11 mouse cellular contexts compared by ENCODE assay signal in the genomic region with DNA sequence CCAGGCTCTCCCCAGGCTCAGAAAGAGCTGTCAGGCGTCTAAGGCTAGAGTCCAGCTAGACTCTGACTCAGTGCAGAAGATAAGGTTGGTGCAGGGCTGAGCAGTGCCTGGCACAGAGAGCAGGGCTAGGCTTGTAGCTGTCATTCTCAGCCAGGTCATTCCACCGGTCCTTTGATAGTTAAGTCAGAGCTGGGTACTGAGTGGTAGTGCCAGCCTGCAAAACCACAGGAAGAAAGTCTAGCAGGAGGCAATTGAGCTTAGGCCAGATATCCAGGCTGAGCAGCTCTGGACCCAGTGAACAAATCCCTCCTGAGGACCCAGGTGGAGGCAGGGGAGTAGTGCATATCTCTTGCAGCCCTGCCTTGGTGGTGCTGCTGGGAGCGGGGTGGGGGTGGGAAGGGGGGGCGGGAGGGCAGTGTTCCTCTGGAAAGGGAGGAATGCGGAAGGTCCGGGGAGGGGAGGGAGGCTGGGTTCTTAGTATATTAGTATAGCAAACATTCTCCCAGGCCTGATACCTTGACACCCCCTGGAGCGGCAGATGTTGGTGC. TPM values are rescaled to one million over a fixed set of nuclear protein-coding genes. Genes with fewer than 3 reads are reported as not detected.
DNase-seq lines count a peak whose midpoint lies in the region; ATAC-seq and TF ChIP-seq lines count a peak whose summit lies in the region.
"Had no signal": no experiment of that assay in that cellular context is flagged by ENCODE, and none has a peak within 500 bp of the region (broad histone marks: within the 10 kb centered on the region; RNA-seq: fewer than 3 reads in every experiment).

No protein-coding gene starts in this region.

- intact Hi-C loops in heart, adult 2 months (cut with DNase I) = no loop called here

- no peaks in the 10 kb centered on the region; the same call in 1 of the 2 replicates for H3K36me3 ChIP-seq in heart, adult 2 months (ENCODE audit: control insufficient read depth, insufficient read depth, low read length)
- no peaks in the 10 kb centered on the region for H3K36me3 ChIP-seq in intestine, embryonic 14.5 days (ENCODE audit: control insufficient read depth, insufficient read depth, low read length)
- no peaks in the 10 kb centered on the region for H3K36me3 ChIP-seq in midbrain, embryonic 16.5 days (ENCODE audit: control insufficient read depth, insufficient read depth, low read length)
- H3K36me3 ChIP-seq: forebrain, embryonic 12.5 days had no signal

- H3K9me3 ChIP-seq in intestine, embryonic 14.5 days (ENCODE audit: control insufficient read depth, low read length) = no peaks in the 10 kb centered on the region
- H3K9me3 ChIP-seq in midbrain, embryonic 16.5 days (replicated peaks; ENCODE audit: control insufficient read depth, low read length, poor library complexity, severe bottlenecking) = no peaks in the 10 kb centered on the region
- H3K9me3 ChIP-seq: forebrain, embryonic 12.5 days had no signal

- H3K79me2 ChIP-seq in heart, adult 2 months (replicated peaks; ENCODE audit: control insufficient read depth, insufficient read depth, low read length) = no peaks in the 10 kb centered on the region

- peak; percentile 58; the same call in 1 of the 2 replicates for ATAC-seq in intestine, embryonic 14.5 days (replicated peaks; ENCODE audit: low FRiP score, low TSS enrichment, low read depth)
- no peak for ATAC-seq in midbrain, embryonic 16.5 days

- no peak for TF ChIP-seq POLR2A in heart, adult 2 months (IDR thresholded peaks at IDR 0.05; ENCODE audit: insufficient read depth, low read depth, low read length)

- H3K27ac ChIP-seq in heart, adult 2 months = peak overlapping the region; percentile 55
- H3K27ac ChIP-seq in intestine, embryonic 14.5 days (ENCODE audit: low read depth) = no peak overlapping the region; the same call in 1 of the 2 replicates
- H3K27ac ChIP-seq in midbrain, embryonic 16.5 days (ENCODE audit: low read length) = no peak overlapping the region
- H3K27ac ChIP-seq: forebrain, embryonic 12.5 days; hindbrain, embryonic 14.5 days; macrophage had no signal

- TF ChIP-seq CTCF in heart, adult 2 months (IDR thresholded peaks at IDR 0.05) = no peak

- H3K4me1 ChIP-seq in heart, adult 2 months (ENCODE audit: control insufficient read depth, insufficient read depth, low read length) = peaks cover 10% of the 10 kb centered on the region
- peaks cover 5% of the 10 kb centered on the region; the same call in 1 of the 2 replicates for H3K4me1 ChIP-seq in intestine, embryonic 14.5 days (replicated peaks; ENCODE audit: control insufficient read depth, insufficient read depth, low read length)
- H3K4me1 ChIP-seq in midbrain, embryonic 16.5 days (ENCODE audit: control insufficient read depth, insufficient read depth, low read length) = no peaks in the 10 kb centered on the region

- no peak overlapping the region for H3K9ac ChIP-seq in heart, adult 2 months (ENCODE audit: low read depth, low read length)
- H3K9ac ChIP-seq in intestine, embryonic 14.5 days (ENCODE audit: low read length) = no peak overlapping the region
- H3K9ac ChIP-seq in midbrain, embryonic 16.5 days (ENCODE audit: low read depth, low read length) = no peak overlapping the region
- H3K9ac ChIP-seq: forebrain, embryonic 12.5 days; hindbrain, embryonic 14.5 days had no signal

- no peak overlapping the region for H3K4me2 ChIP-seq in intestine, embryonic 14.5 days (ENCODE audit: low read length)
- no peak overlapping the region for H3K4me2 ChIP-seq in midbrain, embryonic 16.5 days (ENCODE audit: low read length)
- H3K4me2 ChIP-seq: forebrain, embryonic 12.5 days; hindbrain, embryonic 14.5 days had no signal

- WGBS in heart, adult 2 months = 26% methylated on average over 6 of the region's 7 CpGs
- WGBS in intestine, embryonic 14.5 days = 40% methylated on average over 7 of the region's 7 CpGs
- WGBS in midbrain, embryonic 16.5 days = 71% methylated on average over 6 of the region's 7 CpGs

- H3K27me3 ChIP-seq in heart, adult 2 months (ENCODE audit: control insufficient read depth, insufficient read depth, low read length) = no peaks in the 10 kb centered on the region
- no peaks in the 10 kb centered on the region for H3K27me3 ChIP-seq in intestine, embryonic 14.5 days (replicated peaks; ENCODE audit: control insufficient read depth, insufficient read depth, low read length)
- no peaks in the 10 kb centered on the region for H3K27me3 ChIP-seq in midbrain, embryonic 16.5 days (ENCODE audit: control insufficient read depth, insufficient read depth, low read depth, low read length)
- H3K27me3 ChIP-seq: forebrain, embryonic 12.5 days had no signal

- no peak for TF ChIP-seq EP300 in heart, adult 2 months (IDR thresholded peaks at IDR 0.05; ENCODE audit: insufficient read depth, low read depth, low read length)

- DNase-seq in adrenal gland, adult 8-10 months = peak; percentile 46
- DNase-seq in adrenal gland, adult 18-20 months (ENCODE audit: low spot score in 2 of 2) = no peak
- peak; percentile 43 for DNase-seq in 3134 (ENCODE audit: extremely low read depth, insufficient read length, low spot score)
- DNase-seq in heart, adult 2 months = peak; percentile 40 to 77
- DNase-seq in intestine, embryonic 14.5 days (ENCODE audit: low spot score) = no peak
- no peak for DNase-seq in retina, postnatal 1 day
- DNase-seq in left cerebral cortex, adult 11 months (ENCODE audit: low spot score) = no peak

- no peak overlapping the region for H3K4me3 ChIP-seq in heart, adult 2 months
- H3K4me3 ChIP-seq in intestine, embryonic 14.5 days (ENCODE audit: low read depth, low read length) = no peak overlapping the region
- H3K4me3 ChIP-seq in midbrain, embryonic 16.5 days (ENCODE audit: low read depth, low read length) = no peak overlapping the region
- H3K4me3 ChIP-seq: forebrain, embryonic 12.5 days had no signal

RNA-seq across cellular contexts. Expression of a gene that starts 36.6 kb away (rescaled TPM):
- 10 to 100 TPM in 2 of 4 experiments, 1 to 10 TPM in 2; 6.4 to 12.4 (median 8.9) TPM for total RNA-seq in adrenal gland, adult 8-10 months (2022)
- total RNA-seq in adrenal gland, adult 18-20 months (2021) = 1 to 10 TPM; 4.0 to 5.2 TPM
- 1 to 10 TPM; 2.7 to 3.8 TPM for total RNA-seq in heart, adult 2 months (2021)
- polyA plus RNA-seq in heart, adult 2 months (2012; rRNA removed) = 1.8 and 2.8 TPM in 2 replicates
- polyA plus RNA-seq in intestine, embryonic 14.5 days (2014; fragmentation: Nextera tagmentation; extraction: Ambion mirVana) = 21.2 and 23.0 TPM in 2 replicates
- 45.3 and 45.9 TPM in 2 replicates for polyA plus RNA-seq in midbrain, embryonic 16.5 days (2015; fragmentation: Nextera tagmentation; extraction: Ambion mirVana)

RNA-seq across cellular contexts. Expression of a gene that starts 40.8 kb away (rescaled TPM):
- total RNA-seq in adrenal gland, adult 8-10 months (2022) = 10 to 100 TPM in 3 of 4 experiments, 1 to 10 TPM in 1; 8.3 to 13.7 (median 11.4) TPM
- 10 to 100 TPM in 1 of 2 experiments, 1 to 10 TPM in 1; 6.8 to 11.3 TPM for total RNA-seq in adrenal gland, adult 18-20 months (2021)
- 1 to 10 TPM; 3.1 TPM for total RNA-seq in heart, adult 2 months (2021)
- 2.1 and 2.4 TPM in 2 replicates for polyA plus RNA-seq in heart, adult 2 months (2012; rRNA removed)
- polyA plus RNA-seq in intestine, embryonic 14.5 days (2014; fragmentation: Nextera tagmentation; extraction: Ambion mirVana) = 20.0 and 20.4 TPM in 2 replicates
- 69.6 and 76.2 TPM in 2 replicates for polyA plus RNA-seq in midbrain, embryonic 16.5 days (2015; fragmentation: Nextera tagmentation; extraction: Ambion mirVana)

Comparison
In these comparisons a context has a peak if more than half of its experiments do, and no peak if none do; other contexts are left out.
1. DNase-seq: peak in adrenal gland, adult 8-10 months (single experiment), 3134 (single experiment) and heart, adult 2 months (2 of 2); none in adrenal gland, adult 18-20 months (0 of 2), intestine, embryonic 14.5 days (single experiment), retina, postnatal 1 day (single experiment) and left cerebral cortex, adult 11 months (single experiment).